Mouse (Mus musculus) heart, embryonic 14.5 days (tissue): Measurements from ENCODE around the gene Ssh3. TPM values are rescaled to one million over a fixed set of nuclear protein-coding genes. Genes with fewer than 3 reads are reported as not detected.
A peak's percentile ranks its signal among the peaks of the same experiment; 100 is the strongest.
"Not testable (repeated sequence)": the region's sequence is repeated elsewhere in the genome, so short reads cannot be mapped to it uniquely, and the experiment has no call there.

Experiments used
- ATAC-seq: fragments of 200-750 bp; cut with Nextera tagmentation; 2 replicates; pipeline ENCODE4 v1.8.0; 2017; ENCODE audit warnings: low read depth, moderate TSS enrichment; ENCODE audit not compliant: insufficient number of reproducible peaks, insufficient read depth, low FRiP score
- H3K27ac ChIP-seq, 2 experiments: fragments of 200-500 bp in 1 of 2; fragments of 300-500 bp in 1 of 2; sonication (generic) in 1 of 2; replicated peaks in 1 of 2; 2 replicates each; pipeline ENCODE4 v1.5.1; 2012 to 2014; ENCODE audit warnings: low read depth in 2 of 2, low read length in 2 of 2, control low read depth in 1 of 2, mild to moderate bottlenecking in 1 of 2, mixed read lengths in 1 of 2; ENCODE audit not compliant: control insufficient read depth in 1 of 2, insufficient read depth in 1 of 2
- H3K27me3 ChIP-seq: fragments of 300-500 bp; sonication (generic); 2 replicates; pipeline ENCODE4 v1.6.1; 2014; ENCODE audit warnings: mild to moderate bottlenecking, low read length, control low read depth; ENCODE audit not compliant: control insufficient read depth, insufficient read depth
- H3K36me3 ChIP-seq: fragments of 300-500 bp; sonication (generic); 2 replicates; pipeline ENCODE4 v1.6.1; 2014; ENCODE audit warnings: mild to moderate bottlenecking, control low read depth, low read length, mixed read lengths; ENCODE audit not compliant: control insufficient read depth, insufficient read depth
- H3K4me1 ChIP-seq, 2 experiments: fragments of 200-500 bp in 1 of 2; fragments of 300-500 bp in 1 of 2; sonication (generic) in 1 of 2; 2 replicates each; pipeline ENCODE4 v1.6.1; 2012 to 2014; ENCODE audit warnings: low read length in 2 of 2, control low read depth in 1 of 2, mixed read lengths in 1 of 2; ENCODE audit not compliant: control insufficient read depth in 2 of 2, insufficient read depth in 2 of 2
- H3K4me2 ChIP-seq: fragments of 300-500 bp; sonication (generic); 2 replicates; pipeline ENCODE4 v1.6.1; 2014; ENCODE audit warnings: mild to moderate bottlenecking, low read length
- H3K4me3 ChIP-seq, 2 experiments: fragments of 200-500 bp in 1 of 2; fragments of 300-500 bp in 1 of 2; sonication (generic) in 1 of 2; 2 replicates each; pipeline ENCODE4 v1.5.1; 2012 to 2014; ENCODE audit warnings: low read length in 2 of 2, mild to moderate bottlenecking in 2 of 2, control low read depth in 1 of 2, low read depth in 1 of 2, moderate library complexity in 1 of 2; ENCODE audit not compliant: control insufficient read depth in 1 of 2, insufficient read depth in 1 of 2
- H3K9ac ChIP-seq: fragments of 300-500 bp; sonication (generic); 2 replicates; pipeline ENCODE4 v1.6.1; 2014; ENCODE audit warnings: mild to moderate bottlenecking, low read length
- H3K9me3 ChIP-seq: fragments of 300-500 bp; sonication (generic); 2 replicates; pipeline ENCODE4 v1.6.1; 2016; ENCODE audit warnings: low read length, control low read depth; ENCODE audit not compliant: control insufficient read depth
- WGBS: fragments of 180-500 bp; shearing (Covaris S2); extraction: QIAGEN DNeasy Blood & Tissue Kit; methylation state at CpG from one replicate; pipeline ENCODE4 v1.1.7; 2014; 5-methylcytosine and 5-hydroxymethylcytosine counted together
- polyA plus RNA-seq: library from polyadenylated mRNA; unstranded; fragments of >200 nt; fragmentation: Nextera tagmentation; extraction: Ambion mirVana; gene quantifications from 2 replicates; pipeline ENCODE4 v1.2.1, GENCODE M21; 2014

The Ssh3 gene
- polyA plus RNA-seq, 1 experiment from 2014 or later, result 8.0 TPM

DNA sequence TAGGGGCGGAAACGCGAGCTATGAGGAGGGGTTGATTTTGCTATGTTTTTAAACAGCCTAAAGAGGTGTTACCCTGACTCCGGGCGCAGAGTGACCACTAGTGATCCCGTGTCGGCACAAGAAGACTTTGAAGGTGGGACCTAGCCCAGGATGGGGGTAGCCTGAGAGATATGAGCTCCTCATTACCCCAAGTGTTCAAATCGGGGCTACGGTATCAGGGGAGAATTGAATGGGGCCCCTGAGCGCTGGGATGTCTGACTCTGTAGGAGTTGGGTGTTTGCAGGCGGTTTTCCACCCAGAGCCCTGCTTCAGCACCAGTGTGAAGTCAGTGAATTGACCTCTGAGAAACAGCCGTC lies 11.1 kb downstream of the Ssh3 start:
- H3K27me3 ChIP-seq, result no peaks in the 10 kb centered on the region
- H3K4me3 ChIP-seq, result peak overlapping the region; percentile 43 to 73
- H3K36me3 ChIP-seq, result no peaks in the 10 kb centered on the region
- 20% methylated on average over 12 of the region's 12 CpGs for WGBS
- 0 out of 4 replicates have a peak overlapping the region, but pooled peaks of 1 of the 2 experiments have one; percentile 26 for H3K27ac ChIP-seq
- H3K9ac ChIP-seq, result peak overlapping the region; percentile 73
- H3K4me1 ChIP-seq, result peaks cover 0 to 5% of the 10 kb centered on the region in 2 experiments; a peak in 2 of 4 replicates
- H3K4me2 ChIP-seq, result peak overlapping the region; percentile 75
- no peak for ATAC-seq
- H3K9me3 ChIP-seq, result no peaks in the 10 kb centered on the region

DNA sequence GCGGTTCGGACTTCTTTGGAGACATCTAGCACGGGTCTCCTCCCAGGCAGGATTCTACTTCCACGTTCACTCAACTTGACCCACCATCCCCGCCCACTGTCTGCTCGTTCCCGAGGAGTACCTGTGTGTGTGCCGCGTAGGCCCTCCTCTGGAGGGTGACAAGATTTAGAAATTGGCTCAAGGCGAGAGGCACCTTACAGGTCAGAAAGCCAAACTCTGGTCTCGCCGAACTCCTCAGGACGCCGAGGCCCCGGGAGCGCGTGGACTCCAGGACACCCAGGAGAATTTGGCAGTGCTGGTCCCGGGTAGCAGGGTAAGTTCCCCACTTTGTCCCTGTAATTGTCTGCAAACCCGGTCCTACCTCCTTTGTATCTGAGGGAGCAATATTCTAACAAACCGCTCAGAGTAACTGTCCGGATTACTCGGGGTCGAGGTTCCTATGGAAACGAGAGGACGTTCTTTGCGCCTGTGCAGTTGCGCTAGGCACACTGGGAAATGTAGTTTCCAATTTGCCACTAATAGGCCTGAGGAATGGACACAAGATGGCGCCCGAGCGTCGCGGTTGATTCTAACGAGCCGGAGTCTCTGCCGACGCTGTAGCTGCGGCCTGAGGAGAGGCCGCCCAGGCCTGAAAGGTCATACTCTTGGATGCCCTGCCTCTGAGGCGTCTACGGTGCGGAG lies 11.6 kb downstream of the Ssh3 start:
- H3K27ac ChIP-seq, result 0 out of 4 replicates have a peak overlapping the region, but pooled peaks of 1 of the 2 experiments have one; percentile 26
- H3K9ac ChIP-seq, result peak overlapping the region; percentile 76
- WGBS, result 1% methylated on average over 41 of the region's 41 CpGs
- H3K4me2 ChIP-seq, result peak overlapping the region; percentile 75
- H3K4me3 ChIP-seq, result peak overlapping the region; percentile 65 to 73
- H3K36me3 ChIP-seq, result no peaks in the 10 kb centered on the region
- H3K4me1 ChIP-seq, result peaks cover 0 to 5% of the 10 kb centered on the region in 2 experiments; a peak in 2 of 4 replicates
- no peaks in the 10 kb centered on the region for H3K9me3 ChIP-seq
- no peaks in the 10 kb centered on the region for H3K27me3 ChIP-seq
- peak; percentile 90 for ATAC-seq

DNA sequence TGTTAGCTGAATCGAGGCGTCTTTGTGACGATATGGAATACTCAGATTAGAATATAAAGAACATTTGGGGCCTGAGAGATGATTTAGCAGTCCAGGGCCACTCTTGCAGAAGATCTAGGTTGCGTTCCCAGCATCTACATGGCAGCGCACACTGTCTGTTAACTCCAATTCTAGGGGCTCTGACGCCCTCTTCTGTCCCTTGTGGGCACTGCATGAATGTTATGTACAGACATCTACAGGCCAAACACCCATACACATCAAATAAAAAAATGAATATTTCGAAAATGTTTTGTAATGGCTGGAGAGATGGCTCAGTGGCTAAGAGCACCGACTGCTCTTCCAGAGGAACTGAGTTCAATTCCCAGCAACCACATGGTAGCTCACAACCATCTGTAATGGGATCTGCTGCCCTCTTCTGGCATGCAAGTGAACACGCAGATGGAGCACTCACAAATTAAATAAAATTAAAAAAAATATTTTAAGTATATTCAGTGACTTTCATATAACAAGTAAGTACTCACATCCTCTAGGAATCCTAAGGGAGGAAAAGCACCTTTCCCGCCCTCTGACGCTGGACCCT lies 13.3 kb downstream of the Ssh3 start:
- Histone ChIP-seq H3K27ac (no peak overlapping the region), H3K4me3 (no peak overlapping the region), H3K4me1 (peaks cover 0 to 5% of the 10 kb centered on the region in 2 experiments; a peak in 2 of 4 replicates), H3K36me3 (no peaks in the 10 kb centered on the region), H3K27me3 (no peaks in the 10 kb centered on the region), H3K9ac (no peak overlapping the region), H3K9me3 (no peaks in the 10 kb centered on the region), H3K4me2 (no peak overlapping the region)
- 74% methylated on average over 11 of the region's 11 CpGs for WGBS
- ATAC-seq, result no peak

DNA sequence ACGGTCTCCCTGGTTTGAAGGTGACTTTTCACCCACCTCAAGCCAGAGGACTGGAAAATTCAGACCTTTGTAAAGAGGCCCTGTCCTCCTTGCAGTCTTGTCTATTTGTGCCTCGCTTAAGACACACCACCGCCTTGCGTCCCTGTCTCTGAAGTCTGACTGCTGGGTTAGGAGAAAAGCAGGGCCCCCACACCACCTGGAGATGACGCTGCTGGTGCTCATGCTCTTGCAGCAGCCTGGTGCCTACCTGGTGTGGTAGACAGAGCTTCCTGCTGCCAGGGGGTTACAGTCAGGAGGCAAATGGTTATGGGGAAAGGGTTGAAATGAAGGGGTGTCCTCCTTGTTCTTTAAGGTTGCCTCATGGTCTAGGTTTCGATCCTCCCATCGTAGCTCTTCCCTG lies 14.8 kb downstream of the Ssh3 start:
- no peak overlapping the region for H3K4me3 ChIP-seq
- 76% methylated on average over 7 of the region's 7 CpGs for WGBS

DNA sequence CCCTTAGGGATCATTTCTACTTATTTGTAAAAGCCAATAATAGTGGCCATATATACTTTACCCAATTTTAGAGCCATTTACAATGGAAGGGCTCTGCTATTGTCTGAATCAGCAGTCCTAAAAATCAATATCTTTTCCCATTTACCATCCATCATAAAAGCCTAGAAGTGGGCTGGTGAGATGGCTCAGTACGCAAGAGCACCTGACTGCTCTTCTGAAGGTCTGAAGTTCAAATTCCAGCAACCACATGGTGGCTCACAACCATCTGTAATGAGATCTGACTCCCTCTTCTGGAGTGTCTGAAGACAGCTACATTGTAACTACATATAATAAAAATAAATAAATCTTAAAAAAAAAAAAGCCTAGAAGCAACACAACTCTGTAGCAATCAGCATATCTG lies 20.3 kb downstream of the Ssh3 start:
- H3K4me1 ChIP-seq, H3K27ac ChIP-seq, ATAC-seq, H3K4me3 ChIP-seq, H3K9me3 ChIP-seq, H3K27me3 ChIP-seq, H3K4me2 ChIP-seq, H3K36me3 ChIP-seq, H3K9ac ChIP-seq: not testable (repeated sequence)
- 72% methylated on average over 1 of the region's 1 CpGs for WGBS

More for the DNA sequence above, 14.8 kb downstream of the Ssh3 start:
- no peaks in the 10 kb centered on the region for H3K9me3 ChIP-seq
- no peak overlapping the region for H3K27ac ChIP-seq
- no peak overlapping the region for H3K9ac ChIP-seq
- ATAC-seq, result no peak
- H3K4me1 ChIP-seq, result peaks cover 0 to 5% of the 10 kb centered on the region in 2 experiments; a peak in 2 of 4 replicates
- H3K36me3 ChIP-seq, result no peaks in the 10 kb centered on the region
- H3K27me3 ChIP-seq, result no peaks in the 10 kb centered on the region
- H3K4me2 ChIP-seq, result no peak overlapping the region

DNA sequence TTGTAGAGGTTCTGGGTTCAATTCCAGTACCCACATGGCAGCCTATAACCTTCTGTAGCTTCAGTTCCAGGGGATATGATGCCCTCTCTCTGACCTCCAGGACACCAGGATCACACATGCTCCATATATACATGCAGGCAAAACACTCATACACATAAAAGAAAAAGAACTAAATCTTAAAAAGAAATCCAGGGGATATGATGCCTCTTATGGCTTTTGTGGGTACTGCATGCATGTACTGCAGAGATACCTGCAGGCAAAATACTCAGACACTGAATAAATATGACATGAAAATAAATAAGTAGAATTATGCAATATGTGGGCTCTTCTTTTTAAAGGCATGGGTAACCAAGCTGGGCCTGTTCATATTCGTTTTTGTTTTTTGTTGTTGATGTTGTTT lies 22.0 kb downstream of the Ssh3 start:
- H3K27me3 ChIP-seq, result no peaks in the 10 kb centered on the region
- no peaks in the 10 kb centered on the region for H3K36me3 ChIP-seq
- no peak overlapping the region for H3K4me3 ChIP-seq
- ATAC-seq, result no peak
- no peak overlapping the region for H3K9ac ChIP-seq
- H3K27ac ChIP-seq, result no peak overlapping the region
- WGBS, result 43% methylated on average over 1 of the region's 1 CpGs
- H3K4me1 ChIP-seq, result no peaks in the 10 kb centered on the region
- H3K9me3 ChIP-seq, result no peaks in the 10 kb centered on the region
- no peak overlapping the region for H3K4me2 ChIP-seq

DNA sequence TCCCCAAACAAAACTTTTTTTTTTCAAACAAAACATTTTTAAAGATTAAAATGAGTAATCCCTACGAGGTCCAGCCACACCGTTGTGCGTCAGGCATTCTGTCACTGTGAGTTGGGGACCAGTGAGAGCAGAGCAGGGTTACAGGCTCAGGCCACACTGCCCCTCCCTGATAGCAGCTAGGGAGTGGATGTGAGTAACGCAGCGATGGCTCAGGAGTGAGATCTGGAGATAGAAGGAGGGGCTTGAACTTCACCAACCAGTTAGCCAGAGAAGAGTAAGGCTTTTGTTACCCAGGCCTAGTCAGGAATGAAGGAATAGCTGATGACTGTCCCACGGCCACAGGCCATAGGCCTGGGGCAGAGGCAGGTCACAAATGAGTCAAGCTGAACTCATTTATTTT lies 24.2 kb downstream of the Ssh3 start:
- H3K4me3 ChIP-seq, result no peak overlapping the region
- H3K9me3 ChIP-seq, result no peaks in the 10 kb centered on the region
- H3K36me3 ChIP-seq, result no peaks in the 10 kb centered on the region
- WGBS, result 79% methylated on average over 6 of the region's 6 CpGs
- no peak overlapping the region for H3K9ac ChIP-seq
- H3K27me3 ChIP-seq, result no peaks in the 10 kb centered on the region
- no peak for ATAC-seq
- H3K27ac ChIP-seq, result no peak overlapping the region
- no peak overlapping the region for H3K4me2 ChIP-seq
- H3K4me1 ChIP-seq, result no peaks in the 10 kb centered on the region
